Mouse (Mus musculus) lung, adult 18-20 months (tissue): ENCODE data around the gene 9930104L06Rik.

Experiments
- DNase-seq, 2 experiments: peaks; one replicate each; pipeline ENCODE4 v3.0.0; 2022; ENCODE audit warnings: mixed read lengths in 2 of 2

The 9930104L06Rik gene

GRCm38 (mm10) chr4:124962576-124962975 lies 25.7 kb downstream of the 9930104L06Rik start:
- DNase-seq: no peak

GRCm38 (mm10) chr4:124964912-124965599 lies 28.2 kb downstream of the 9930104L06Rik start:
- no peak for DNase-seq

GRCm38 (mm10) chr4:124968711-124969110 lies 31.9 kb downstream of the 9930104L06Rik start:
- DNase-seq: no peak

GRCm38 (mm10) chr4:124969219-124969848 lies 32.5 kb downstream of the 9930104L06Rik start:
- DNase-seq: no peak

GRCm38 (mm10) chr4:124970194-124970593 lies 33.3 kb downstream of the 9930104L06Rik start:
- DNase-seq: no peak

- no peak for DNase-seq
Observed at GRCm38 (mm10) chr4:124970677-124971076, 33.8 kb downstream of the 9930104L06Rik start.

GRCm38 (mm10) chr4:124971094-124971493 lies 34.2 kb downstream of the 9930104L06Rik start:
- no peak for DNase-seq

- no peak for DNase-seq
Observed at GRCm38 (mm10) chr4:124972316-124972715, 35.5 kb downstream of the 9930104L06Rik start.

- no peak for DNase-seq
Observed at GRCm38 (mm10) chr4:124973296-124973695, 36.4 kb downstream of the 9930104L06Rik start.

GRCm38 (mm10) chr4:124978201-124978600 lies 41.4 kb downstream of the 9930104L06Rik start:
- peak; percentile 64 to 79 for DNase-seq

GRCm38 (mm10) chr4:124983893-124984526 lies 47.2 kb downstream of the 9930104L06Rik start:
- DNase-seq: peak in 1 of 2 experiments; percentile 11

- DNase-seq: peak; percentile 28 to 39
Observed at GRCm38 (mm10) chr4:124984871-124985670, 48.2 kb downstream of the 9930104L06Rik start.

- peak; percentile 32 to 36 for DNase-seq
Observed at GRCm38 (mm10) chr4:124985671-124986602, 49.1 kb downstream of the 9930104L06Rik start, which contains the start of gene Rspo1. Gene Rspo1 (plus strand): TSS chr4:124986430.

GRCm38 (mm10) chr4:124986739-124987710 lies 50.2 kb downstream of the 9930104L06Rik start:
- DNase-seq: no peak

GRCm38 (mm10) chr4:124987711-124988097 lies 50.9 kb downstream of the 9930104L06Rik start:
- no peak for DNase-seq

- no peak for DNase-seq
Observed at GRCm38 (mm10) chr4:124988382-124988781, 51.5 kb downstream of the 9930104L06Rik start.

- peak in 1 of 2 experiments; percentile 18 for DNase-seq
Observed at GRCm38 (mm10) chr4:124989787-124990253, 53.0 kb downstream of the 9930104L06Rik start.

GRCm38 (mm10) chr4:124990325-124990724 lies 53.5 kb downstream of the 9930104L06Rik start:
- DNase-seq: no peak
